Mouse (Mus musculus): ENCODE data around the gene Armc8.

DNA sequence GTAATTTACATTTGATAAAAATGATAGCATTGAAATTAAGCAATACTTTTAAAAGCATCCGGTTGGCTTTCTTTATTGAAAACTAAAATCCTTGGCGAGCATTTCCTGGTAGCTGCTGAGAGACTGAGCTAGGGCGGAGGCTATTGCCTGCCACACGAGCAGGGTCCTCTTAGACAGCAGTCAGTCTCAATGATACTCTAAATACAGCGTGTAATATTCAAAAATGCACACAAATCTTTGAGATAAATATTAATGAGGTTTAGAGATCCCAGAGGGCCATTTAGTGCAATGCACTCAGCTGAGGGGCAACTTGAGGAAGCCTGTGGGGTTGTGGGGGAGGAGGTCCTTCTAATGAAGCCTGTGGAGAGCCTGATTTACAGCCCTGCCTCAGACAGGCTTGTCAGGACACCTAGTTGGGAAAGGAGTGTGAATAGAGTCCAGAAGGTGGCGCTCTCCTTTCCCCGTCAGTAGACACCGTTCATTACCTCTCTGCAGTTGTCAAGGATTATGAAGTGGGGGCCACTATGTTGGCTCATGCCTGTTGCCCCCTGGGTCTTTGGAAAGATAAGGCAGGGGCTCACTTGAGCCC lies 124.0 kb downstream of the Armc8 start:
- no peak for TF ChIP-seq POLR2A (IDR thresholded peaks at IDR 0.05; ENCODE audit: insufficient read depth, low read depth, low read length)
- TF ChIP-seq CTCF (IDR thresholded peaks at IDR 0.05; ENCODE audit: insufficient read depth, low read depth, low read length), result no peak
